Mouse (Mus musculus) limb, embryonic 14.5 days (tissue): ENCODE data around the gene Aknad1. TPM values are rescaled to one million over a fixed set of nuclear protein-coding genes. Genes with fewer than 3 reads are reported as not detected.
A peak's percentile ranks its signal among the peaks of the same experiment; 100 is the strongest.

Source experiments
- ATAC-seq: fragments of 200-750 bp; cut with Nextera tagmentation; 2 replicates; pipeline ENCODE4 v1.8.0; 2017; ENCODE audit warnings: low read depth, moderate number of reproducible peaks, moderate TSS enrichment; ENCODE audit not compliant: low FRiP score
- DNase-seq: peaks from one replicate; pipeline ENCODE4 v3.0.0-alpha.2; 2015; ENCODE audit warnings: low spot score
- H3K27ac ChIP-seq: fragments of 300-500 bp; sonication (generic); replicated peaks from 2 replicates; pipeline ENCODE4 v1.5.1; 2014; ENCODE audit warnings: low read depth, mild to moderate bottlenecking, low read length, moderate library complexity, mixed read lengths
- H3K27me3 ChIP-seq: fragments of 300-500 bp; sonication (generic); 2 replicates; pipeline ENCODE4 v1.6.1; 2014; ENCODE audit warnings: low read length, mixed read lengths; ENCODE audit not compliant: control insufficient read depth, insufficient read depth
- H3K36me3 ChIP-seq: fragments of 300-500 bp; sonication (generic); 2 replicates; pipeline ENCODE4 v1.6.1; 2014; ENCODE audit warnings: mild to moderate bottlenecking, low read length, moderate library complexity, mixed read lengths; ENCODE audit not compliant: control insufficient read depth, insufficient read depth
- H3K4me1 ChIP-seq: fragments of 300-500 bp; sonication (generic); 2 replicates; pipeline ENCODE4 v1.6.1; 2014; ENCODE audit warnings: antibody characterized with exemption, low read length, mixed read lengths; ENCODE audit not compliant: control insufficient read depth, insufficient read depth
- H3K4me2 ChIP-seq: fragments of 300-500 bp; sonication (generic); replicated peaks from 2 replicates; pipeline ENCODE4 v1.6.1; 2014; ENCODE audit warnings: low read depth, mild to moderate bottlenecking, low read length, moderate library complexity; ENCODE audit not compliant: severe bottlenecking
- H3K4me3 ChIP-seq: fragments of 300-500 bp; sonication (generic); replicated peaks from 2 replicates; pipeline ENCODE4 v1.5.1; 2014; ENCODE audit warnings: low read length
- H3K9ac ChIP-seq: fragments of 300-500 bp; sonication (generic); 2 replicates; pipeline ENCODE4 v1.6.1; 2014; ENCODE audit warnings: mild to moderate bottlenecking, low read depth, low read length, moderate library complexity; ENCODE audit not compliant: severe bottlenecking
- H3K9me3 ChIP-seq: fragments of 300-500 bp; sonication (generic); 2 replicates; pipeline ENCODE4 v1.6.1; 2016; ENCODE audit warnings: low read length; ENCODE audit not compliant: control insufficient read depth
- POLR2A ChIP-seq: fragments of 200-500 bp; IDR thresholded peaks from 2 replicates; pipeline ENCODE4 v1.8.0; 2012; ENCODE audit warnings: inconsistent platforms, mild to moderate bottlenecking, moderate library complexity, borderline replicate concordance; ENCODE audit not compliant: insufficient read depth, insufficient read length; ENCODE audit errors: extremely low read depth
- WGBS: fragments of 180-500 bp; shearing (Covaris S2); extraction: QIAGEN DNeasy Blood & Tissue Kit; methylation state at CpG from one replicate; pipeline ENCODE4 v1.1.7; 2014; 5-methylcytosine and 5-hydroxymethylcytosine counted together
- polyA plus RNA-seq, 2 experiments: library from polyadenylated mRNA; depleted of rRNA in 1 of 2; stranded (reverse) in 1 of 2; unstranded in 1 of 2; fragments of >200 nt; fragmentation: Nextera tagmentation in 1 of 2; extraction: Ambion mirVana in 1 of 2; gene quantifications; 2 replicates each; pipeline versions ENCODE4 v1.2.1 to v1.2.3; 2012 to 2014

Gene Aknad1
- polyA plus RNA-seq (2012; rRNA removed) (3.4 and 3.6 TPM in 2 replicates), polyA plus RNA-seq (2014; fragmentation: Nextera tagmentation; extraction: Ambion mirVana) (2.2 TPM in 2 replicates)

DNA sequence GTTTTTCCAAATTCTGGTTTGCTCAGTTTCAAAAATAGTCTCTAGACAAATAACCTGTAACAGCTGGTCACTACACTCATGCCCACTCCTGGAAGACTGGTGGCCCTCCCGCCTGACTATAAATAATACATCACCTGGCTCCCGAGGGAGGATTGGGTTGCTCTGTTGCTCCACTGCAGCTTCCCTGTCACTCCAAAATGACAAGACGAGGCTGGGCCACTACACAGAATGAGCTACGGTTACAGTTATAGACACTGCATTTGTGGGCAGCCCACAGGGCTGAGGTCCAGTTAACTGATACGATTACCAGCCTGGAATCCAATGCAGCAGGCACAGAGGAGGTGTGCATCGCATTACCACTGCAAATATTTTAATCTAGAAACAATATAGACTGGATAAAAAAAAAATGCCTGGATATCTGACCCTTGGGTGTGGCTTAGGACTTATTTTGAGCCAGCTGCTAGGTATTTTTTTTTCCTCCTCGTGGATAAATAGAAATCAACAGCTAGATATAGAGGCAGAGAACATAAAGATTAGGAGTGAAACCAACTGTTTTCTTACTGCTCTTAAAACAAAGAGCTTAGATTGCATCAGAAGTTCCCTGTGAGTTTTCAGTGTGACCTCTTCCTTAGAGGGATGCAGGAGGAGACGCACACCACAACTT is at the start of gene Aknad1:
TSS of gene Aknad1 (plus strand) at position 614 of the 664 bp plus-strand sequence.
- Histone ChIP-seq H3K27ac (no peak within 1 kb of the TSS), H3K4me1 (peaks cover 21% of the 10 kb centered on the region), H3K9ac (no peak within 1 kb of the TSS), H3K4me2 (no peak within 1 kb of the TSS), H3K9me3 (no peaks in the 10 kb centered on the region), H3K4me3 (no peak within 1 kb of the TSS), H3K27me3 (no peaks in the 10 kb centered on the region), H3K36me3 (no peaks in the 10 kb centered on the region)
- no peak for TF ChIP-seq POLR2A
- DNase-seq: no peak
- 48% methylated on average over 8 of the region's 8 CpGs for WGBS
- ATAC-seq: peak; percentile 56

DNA sequence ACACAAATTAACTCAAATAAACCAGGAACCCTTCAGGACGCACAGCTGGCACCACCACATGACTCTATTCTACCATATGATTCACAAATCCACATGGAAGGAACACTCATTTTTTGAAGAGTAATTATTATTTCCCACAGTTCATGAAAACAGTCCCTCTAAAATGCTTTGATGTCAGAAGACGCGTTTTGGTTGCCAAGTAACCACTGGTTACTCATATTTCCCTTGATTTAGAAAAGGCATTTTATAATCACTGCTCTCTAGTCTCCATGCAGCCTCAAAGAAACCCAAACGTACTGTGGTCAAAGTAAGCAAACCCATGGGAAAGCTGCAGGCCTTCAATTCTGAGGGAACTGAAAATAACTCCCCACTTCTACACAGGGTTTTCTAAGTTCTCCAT is 49.5 kb upstream of the Aknad1 start:
- DNase-seq (peak; percentile 75), ATAC-seq (peak; percentile 41)
- WGBS: 19% methylated on average over 4 of the region's 4 CpGs
- no peaks in the 10 kb centered on the region for H3K27me3 ChIP-seq
- no peak overlapping the region for H3K9ac ChIP-seq
- H3K27ac ChIP-seq: peak overlapping the region; percentile 45; the same call in 1 of the 2 replicates
- no peak for TF ChIP-seq POLR2A
- H3K9me3 ChIP-seq: no peaks in the 10 kb centered on the region
- no peak overlapping the region for H3K4me2 ChIP-seq
- H3K4me1 ChIP-seq: peaks cover 15% of the 10 kb centered on the region
- peaks cover 63% of the 10 kb centered on the region for H3K36me3 ChIP-seq
- no peak overlapping the region for H3K4me3 ChIP-seq

DNA sequence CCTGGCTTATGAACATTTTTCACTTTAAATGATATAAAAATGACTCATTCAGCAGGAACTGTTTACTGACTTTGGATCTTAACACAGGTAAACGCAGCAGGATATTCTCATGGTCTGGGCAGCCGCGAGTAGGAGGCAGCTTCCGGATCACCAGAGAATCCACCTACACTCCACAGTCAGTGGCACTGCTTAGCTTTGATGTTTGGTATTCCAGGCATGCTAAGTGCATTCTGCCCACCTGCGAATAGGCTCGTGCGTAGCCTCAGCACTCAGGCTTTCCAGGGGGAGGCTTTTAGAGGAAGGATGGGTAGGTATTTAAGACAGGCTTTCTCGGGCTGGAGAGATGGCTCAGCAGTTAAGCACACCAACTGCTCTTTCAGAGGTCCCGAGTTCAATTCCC is 45.1 kb upstream of the Aknad1 start:
- peaks cover 64% of the 10 kb centered on the region for H3K36me3 ChIP-seq
- no peak overlapping the region for H3K4me3 ChIP-seq
- H3K9ac ChIP-seq: no peak overlapping the region
- TF ChIP-seq POLR2A: no peak
- no peak overlapping the region for H3K4me2 ChIP-seq
- DNase-seq: no peak
- H3K27me3 ChIP-seq: no peaks in the 10 kb centered on the region
- 77% methylated on average over 9 of the region's 9 CpGs for WGBS
- no peak overlapping the region for H3K27ac ChIP-seq
- H3K4me1 ChIP-seq: peaks cover 15% of the 10 kb centered on the region
- H3K9me3 ChIP-seq: no peaks in the 10 kb centered on the region
- no peak for ATAC-seq

DNA sequence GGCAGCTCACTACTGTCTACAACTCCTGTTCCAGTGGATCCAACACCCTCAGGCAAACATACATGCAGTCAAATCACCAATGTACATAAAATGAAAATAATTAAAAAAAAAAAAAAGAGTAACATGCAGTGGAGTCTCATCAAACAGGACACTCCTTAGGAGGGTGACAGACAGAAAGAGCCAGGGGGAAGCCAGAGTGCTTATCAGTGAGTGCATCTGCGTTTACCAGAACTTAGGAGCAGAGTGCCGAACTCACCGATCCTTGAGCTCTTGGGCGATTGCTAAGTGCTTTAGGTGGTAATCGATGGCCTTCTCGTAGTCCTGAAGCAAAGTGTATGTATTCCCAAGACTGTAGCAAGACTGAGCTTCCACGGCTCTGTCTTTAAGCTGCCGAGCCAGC is 40.8 kb upstream of the Aknad1 start:
- H3K27me3 ChIP-seq: no peaks in the 10 kb centered on the region
- H3K27ac ChIP-seq: no peak overlapping the region
- DNase-seq (no peak), ATAC-seq (no peak)
- no peaks in the 10 kb centered on the region for H3K4me1 ChIP-seq
- 92% methylated on average over 8 of the region's 8 CpGs for WGBS
- H3K36me3 ChIP-seq: peaks cover 87% of the 10 kb centered on the region
- H3K9me3 ChIP-seq: no peaks in the 10 kb centered on the region
- no peak for TF ChIP-seq POLR2A
- no peak overlapping the region for H3K9ac ChIP-seq
- no peak overlapping the region for H3K4me2 ChIP-seq
- H3K4me3 ChIP-seq: no peak overlapping the region

DNA sequence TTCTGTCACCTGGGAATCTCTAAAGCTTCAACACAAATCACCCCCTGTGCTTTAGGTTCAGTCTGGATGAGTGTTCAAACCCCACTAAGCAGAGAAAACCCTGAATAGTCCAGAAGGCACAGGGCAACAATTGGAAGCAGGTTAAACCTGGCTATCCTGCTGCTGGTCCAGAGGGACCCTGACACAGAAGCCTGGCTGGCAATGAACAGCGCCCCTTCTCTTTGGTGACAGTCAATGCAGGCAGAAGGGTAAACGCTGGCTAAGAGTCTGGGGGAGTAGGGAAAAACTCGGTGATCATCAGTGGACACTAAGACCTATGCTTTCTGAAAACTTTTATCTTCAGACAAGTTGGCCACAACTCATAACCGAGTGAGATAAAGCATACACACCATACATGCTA is 39.7 kb upstream of the Aknad1 start:
- TF ChIP-seq POLR2A: no peak
- Histone ChIP-seq H3K27me3 (no peaks in the 10 kb centered on the region), H3K27ac (no peak overlapping the region), H3K4me2 (no peak overlapping the region), H3K4me1 (0 out of 2 replicates have a peak, but pooled peaks cover 3% of the 10 kb centered on the region), H3K4me3 (no peak overlapping the region), H3K36me3 (peaks cover 77% of the 10 kb centered on the region), H3K9ac (no peak overlapping the region), H3K9me3 (no peaks in the 10 kb centered on the region)
- DNase-seq (no peak), ATAC-seq (no peak)
- WGBS: 93% methylated on average over 4 of the region's 4 CpGs
